Mouse (Mus musculus): ENCODE measurements at regions not wholly inside any gene's neighbourhood (a gene's known extent, or its start where the extent isn't known, plus 50 kb on each side); places are given as distances from the start of the nearest gene placed in this dataset.
A peak's percentile ranks its signal among the peaks of the same experiment; 100 is the strongest.

DNA sequence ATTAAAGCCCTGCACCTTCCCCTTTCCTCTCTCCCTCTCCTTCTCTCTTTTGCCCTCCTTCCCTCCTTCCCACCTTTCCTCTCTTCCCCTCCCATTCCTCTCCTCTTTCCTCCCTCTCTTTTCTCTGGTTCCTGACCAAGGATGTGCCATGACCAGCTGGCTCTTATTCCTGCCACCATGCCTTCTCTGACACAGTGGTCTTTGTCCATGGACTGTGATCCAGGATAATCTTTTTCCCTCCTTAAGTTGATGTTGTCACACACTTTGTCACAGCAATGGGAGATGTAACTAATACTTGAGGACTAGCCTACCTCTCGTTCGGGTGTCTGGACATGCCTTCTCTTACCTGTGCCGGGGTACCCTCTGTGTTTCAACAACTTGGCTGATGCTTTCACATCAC is 86.4 kb downstream of the Anapc4 start:
- no peak for DNase-seq

DNA sequence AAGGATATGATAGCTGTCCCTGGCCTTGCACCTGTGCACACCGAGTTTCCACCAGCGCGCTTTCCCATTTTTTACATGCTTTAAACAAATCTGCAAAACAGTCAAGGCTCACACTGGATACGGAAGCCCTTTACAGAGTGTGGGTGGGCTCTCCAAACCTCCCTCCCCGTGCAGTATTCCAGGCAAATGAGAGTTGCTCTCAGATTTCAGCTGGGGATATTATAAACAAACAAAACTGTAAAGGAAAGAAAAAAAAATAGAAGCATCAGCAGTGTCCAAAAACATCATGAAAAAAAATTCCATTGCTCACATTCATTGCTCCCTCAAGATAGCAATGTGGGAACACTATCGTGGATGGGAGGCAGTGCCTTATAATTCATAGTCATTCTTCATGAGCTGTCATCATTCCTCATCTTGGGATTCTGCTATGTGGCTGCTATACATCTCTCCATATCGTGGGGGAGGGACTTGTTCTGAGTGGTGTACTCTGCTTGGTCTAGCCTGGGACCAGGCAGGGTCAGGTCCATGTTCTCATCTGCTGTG is 87.0 kb downstream of the Anapc4 start:
- no peak for DNase-seq

DNA sequence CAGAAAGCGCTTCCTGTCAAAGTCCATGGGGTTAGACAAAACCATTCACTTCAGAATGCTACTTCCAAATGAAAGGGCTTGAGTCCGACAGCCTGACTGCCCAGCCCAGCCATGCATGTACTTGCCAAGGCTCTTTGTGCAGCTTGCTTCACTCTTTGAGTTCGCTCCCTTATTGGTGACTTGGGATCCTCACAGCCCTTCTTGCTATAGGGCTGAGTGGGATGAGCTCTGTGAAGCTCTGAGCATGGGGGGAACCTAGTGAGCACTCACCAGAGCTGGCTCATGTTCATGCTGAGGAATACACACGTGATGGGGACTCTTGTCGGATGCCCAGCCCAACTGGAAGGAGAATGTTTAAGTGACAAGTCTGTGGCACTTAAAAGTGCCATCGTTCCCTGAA is 91.2 kb downstream of the Anapc4 start:
- DNase-seq, result no peak

DNA sequence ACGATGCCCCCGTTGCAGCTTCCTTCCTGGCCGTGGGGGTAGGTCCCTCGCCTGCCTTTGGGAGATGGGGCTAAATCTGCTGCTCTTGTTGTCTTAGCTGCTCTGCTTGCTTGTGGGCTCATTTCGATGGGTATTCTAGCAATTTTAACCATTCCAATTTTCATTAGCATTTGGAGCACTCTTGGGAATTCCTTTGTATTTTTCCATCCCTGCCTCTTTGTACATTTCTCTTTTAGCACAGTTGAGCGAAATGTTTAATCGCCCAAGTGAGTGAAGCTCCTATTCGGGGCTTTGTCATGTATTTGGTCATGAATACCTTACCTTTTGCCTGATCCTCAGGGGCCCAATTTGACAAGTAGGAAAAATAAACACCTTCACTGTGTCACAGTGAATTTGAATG is 95.9 kb downstream of the Anapc4 start:
- no peak for DNase-seq

DNA sequence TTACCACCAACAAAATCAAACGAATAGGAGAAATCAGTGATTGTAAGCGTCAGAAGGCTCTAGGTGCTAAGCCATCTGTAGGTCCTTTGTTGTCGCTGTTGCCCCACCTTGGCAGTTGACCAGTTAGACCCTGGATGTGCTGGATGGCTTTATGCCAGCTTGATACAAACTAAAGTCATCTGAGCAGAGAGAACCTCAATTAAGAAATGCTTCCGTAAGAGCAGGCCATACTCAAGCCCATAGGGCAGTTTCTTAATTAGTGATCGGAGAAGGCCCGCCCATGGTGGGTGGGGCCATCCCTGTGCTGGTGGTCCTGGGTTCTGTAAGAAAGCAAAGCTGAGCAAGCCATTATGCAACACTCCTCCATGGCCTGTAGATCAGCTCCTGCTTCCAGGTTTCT is 99.5 kb downstream of the Anapc4 start:
- DNase-seq, result no peak

DNA sequence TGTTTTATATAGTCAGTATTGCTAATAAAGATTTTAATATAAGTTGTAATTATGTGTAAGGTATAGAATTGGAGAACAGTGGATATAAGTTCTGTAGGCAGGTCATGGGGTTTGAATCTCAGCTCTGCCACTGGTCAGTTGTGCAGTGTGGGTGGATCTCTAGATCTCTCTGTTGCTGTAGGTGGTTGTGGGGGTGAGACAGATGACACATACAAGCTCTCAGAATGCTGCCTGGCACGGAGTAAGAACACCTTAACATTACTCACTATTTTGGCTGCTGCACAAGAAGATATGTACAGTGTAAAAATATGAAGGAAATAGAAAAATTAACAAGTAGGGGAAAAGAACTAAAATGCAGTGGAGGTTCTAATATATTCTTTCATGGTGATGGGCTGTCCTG is 100.3 kb upstream of the Slc34a2 start:
- DNase-seq, result no peak

DNA sequence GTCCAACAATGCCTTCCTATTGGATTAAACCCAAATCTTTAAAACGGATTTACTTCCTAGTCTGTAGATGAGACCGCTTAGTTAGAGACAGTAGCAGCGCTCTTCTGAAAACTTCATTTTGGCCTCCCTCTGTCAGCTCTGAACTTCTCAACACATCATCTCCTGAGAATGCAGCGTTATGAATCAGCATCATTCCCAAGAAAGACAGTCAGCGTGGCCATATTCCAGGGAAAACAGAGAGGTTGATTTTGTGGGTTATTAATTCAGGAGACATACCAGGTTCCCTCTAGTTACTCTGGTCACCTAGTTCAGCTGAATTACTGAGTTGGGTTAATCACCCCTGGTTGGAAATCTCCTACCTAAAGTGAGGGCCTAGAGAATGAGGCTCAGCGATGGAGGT is 97.9 kb upstream of the Slc34a2 start:
- DNase-seq, result no peak

DNA sequence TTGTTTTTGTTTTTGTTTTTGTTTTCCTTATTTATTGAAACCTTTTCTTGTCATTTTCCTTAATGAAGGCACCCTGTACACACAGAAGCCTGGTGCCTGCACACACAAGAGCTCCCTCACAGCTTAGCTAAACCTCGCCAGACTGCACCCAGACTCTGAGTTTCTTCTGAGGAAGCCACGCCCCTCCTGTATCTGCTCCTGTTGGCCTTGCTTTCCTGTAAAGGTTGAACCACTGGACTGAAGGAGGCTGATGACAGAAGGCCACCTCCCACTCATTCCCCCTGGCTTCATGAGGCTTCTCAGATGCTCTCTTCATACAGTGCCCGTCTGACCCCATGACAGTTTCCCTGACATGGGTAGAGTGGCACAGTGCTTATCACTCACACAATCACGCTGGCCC is 97.2 kb upstream of the Slc34a2 start:
- no peak for DNase-seq

DNA sequence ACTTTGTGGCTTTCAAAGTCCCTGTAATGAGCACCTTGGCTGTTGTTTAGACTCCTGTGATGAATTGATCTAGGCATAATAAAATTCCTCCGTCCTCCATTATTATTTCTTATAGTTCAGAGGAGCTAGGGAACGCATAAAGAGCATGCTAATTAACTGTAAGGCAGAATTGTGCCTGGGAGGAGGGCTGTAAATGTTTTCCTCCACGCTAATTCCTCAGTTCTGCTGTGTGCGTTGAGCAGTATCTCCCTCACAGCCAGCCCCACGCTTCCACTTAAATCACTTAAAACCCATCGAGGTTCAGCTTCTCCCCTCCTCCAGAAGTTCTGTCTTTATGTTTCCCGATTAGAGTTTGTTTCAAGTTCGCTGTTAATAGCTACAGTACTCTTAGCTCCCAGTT is 84.0 kb upstream of the Slc34a2 start:
- DNase-seq, result no peak

DNA sequence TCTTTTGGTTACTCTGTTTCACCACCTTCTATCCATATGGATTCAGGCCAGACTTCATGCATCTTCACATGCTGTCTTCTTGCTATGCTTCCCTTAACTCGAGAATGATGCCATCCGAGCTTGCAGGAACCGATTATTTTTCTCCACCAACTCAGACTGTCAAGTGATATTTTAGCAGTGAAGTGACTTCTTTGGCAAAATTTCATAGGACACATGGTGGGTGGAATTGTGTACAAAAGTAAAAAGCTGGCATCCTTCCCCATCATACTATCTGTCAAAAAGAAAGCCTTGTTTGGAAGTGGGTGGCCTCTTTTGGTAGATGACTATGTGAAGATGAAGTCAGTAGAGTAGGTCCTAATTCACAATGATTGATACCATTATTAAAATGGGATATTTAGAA is 83.2 kb upstream of the Slc34a2 start:
- no peak for DNase-seq

DNA sequence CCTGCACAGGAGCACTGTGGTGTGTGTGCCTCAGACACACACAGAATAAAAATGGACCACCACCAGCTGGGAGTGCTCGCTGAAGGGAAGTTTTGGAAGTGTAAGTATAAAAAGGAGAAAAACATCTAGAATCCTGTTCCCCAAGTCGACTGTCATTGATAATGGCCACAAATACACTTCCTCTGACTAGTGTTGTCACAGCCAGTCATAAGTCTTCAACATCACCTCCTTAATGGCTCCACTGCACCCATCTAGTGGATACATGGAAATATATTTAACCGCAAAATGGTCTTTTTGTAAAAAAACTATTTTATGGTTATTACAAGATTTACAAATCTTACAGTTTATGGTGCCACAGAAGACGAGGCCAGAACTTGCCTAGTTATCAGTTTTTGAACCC is 73.7 kb upstream of the Slc34a2 start:
- no peak for DNase-seq

DNA sequence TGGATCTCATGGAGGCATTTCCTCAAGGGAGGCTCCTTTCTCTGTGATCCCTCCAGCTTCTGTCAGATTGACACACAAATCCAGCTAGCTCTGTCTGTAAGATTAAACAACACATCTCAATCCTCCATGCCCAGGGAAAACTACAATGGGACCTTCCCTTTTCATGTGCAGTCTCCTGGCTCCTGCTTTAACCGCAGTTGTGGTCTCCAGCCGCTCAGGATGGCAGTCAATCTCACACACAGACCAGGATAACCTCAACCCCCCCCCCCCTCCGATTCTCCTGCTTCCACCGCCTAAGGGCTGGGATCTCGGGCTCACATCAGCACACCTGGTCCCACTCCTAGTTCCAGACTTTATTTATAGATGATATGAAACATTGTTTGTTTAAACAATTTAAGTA is 66.1 kb upstream of the Slc34a2 start:
- no peak for DNase-seq

DNA sequence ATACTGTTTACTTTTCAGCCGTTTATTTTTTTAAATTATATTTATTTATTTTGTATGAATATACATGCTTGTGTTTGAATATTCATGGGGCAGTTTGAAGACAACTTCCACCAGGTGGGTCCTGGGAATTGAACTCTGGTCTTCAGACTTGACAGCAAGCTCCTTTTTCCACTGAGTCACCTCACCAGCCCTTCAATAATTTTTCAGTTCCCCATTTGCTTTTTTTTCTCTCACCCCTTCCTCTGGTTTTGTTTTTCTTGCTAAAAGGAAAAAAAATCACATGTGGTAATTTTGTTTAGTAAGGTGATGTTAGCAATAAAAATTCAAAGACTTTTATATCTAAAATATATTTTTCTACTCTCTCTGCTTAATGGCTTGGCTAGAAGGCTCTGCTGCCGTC is 64.9 kb upstream of the Slc34a2 start:
- DNase-seq, result no peak

DNA sequence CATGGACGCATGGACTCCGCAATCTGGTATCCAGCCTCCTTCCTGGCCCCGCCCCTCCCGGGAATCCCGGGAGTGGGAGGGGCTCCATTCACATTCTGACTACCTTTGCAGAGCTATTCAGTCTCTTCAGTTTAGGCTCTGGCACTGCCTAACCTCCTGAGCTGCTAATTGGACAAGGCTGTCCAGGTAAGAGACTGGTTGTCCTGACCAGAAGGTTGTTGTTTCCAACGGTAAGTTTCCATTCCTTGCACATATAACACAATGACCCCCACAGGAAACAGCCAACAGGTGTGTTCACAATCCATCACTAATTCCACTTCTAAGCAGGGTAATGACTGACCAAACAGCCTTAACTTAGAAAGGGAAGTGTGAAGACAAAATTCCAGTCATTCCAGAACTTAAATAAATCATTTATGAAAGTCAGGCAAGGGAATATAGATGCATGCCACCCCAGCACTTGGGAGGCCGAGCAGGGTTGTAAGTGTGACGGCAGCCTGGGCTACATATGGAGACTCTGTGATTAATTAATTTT is 62.3 kb upstream of the Slc34a2 start:
- DNase-seq, result peak; percentile 55

DNA sequence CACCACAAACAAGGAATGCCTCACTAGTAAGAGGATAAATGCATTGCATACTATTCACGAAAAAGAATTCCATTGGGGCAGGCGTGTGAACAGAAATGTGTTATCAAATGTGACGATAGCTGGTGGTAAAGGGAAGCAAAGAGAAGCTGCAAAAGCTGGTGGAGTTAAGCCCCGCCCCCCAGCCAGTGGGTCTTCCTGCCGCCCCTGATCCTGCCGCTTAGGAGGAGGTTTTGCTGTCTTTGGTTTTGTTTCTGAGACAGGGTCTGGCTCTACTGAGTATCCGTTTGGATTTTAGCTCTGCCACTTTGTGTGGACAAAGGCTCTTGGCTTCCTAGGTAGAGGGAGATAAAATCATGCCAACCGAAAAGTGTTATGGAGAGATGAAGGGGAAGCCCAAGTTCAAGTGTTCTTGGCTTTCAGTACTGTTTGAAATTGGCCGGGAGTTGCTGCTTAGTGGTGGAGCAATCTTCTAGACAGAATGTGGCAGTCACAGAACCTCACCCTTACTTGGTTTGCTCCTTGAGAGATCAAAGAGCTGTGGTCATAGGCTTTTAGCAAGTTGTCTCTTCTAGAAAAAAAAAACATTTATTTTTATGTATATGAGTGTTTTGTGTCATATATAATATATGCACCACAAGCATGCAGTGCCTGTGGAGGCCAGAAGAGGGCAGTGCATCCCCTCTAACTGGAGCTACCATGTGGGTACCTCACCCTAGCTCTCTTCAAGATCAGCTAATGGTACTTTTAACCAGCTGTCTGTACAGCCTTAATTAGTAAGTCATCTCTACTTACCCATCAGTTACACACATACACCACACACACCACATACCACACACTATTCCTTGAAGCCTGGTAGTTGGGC is 59.8 kb upstream of the Slc34a2 start:
- peak; percentile 31 for DNase-seq

DNA sequence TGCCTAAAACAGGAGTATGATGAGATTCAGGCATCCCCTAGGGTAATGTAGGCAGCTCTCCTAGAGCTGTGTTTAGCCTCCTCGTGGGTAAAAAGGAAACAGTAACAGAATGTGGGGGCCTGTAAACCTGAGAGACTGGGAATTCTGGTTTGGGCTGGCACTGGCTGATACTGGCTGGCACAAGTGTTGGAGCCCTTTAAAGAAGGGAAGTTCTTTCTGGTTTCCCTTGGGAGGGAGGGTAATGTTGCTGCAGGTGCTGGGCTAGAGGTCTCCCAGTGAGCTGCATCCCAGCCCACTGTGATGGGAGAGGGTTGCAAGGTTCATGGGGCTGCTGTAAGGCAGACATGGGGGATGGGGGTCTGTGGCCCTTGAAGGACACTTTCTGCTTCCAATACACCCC is 58.4 kb upstream of the Slc34a2 start:
- peak; percentile 54 for DNase-seq

DNA sequence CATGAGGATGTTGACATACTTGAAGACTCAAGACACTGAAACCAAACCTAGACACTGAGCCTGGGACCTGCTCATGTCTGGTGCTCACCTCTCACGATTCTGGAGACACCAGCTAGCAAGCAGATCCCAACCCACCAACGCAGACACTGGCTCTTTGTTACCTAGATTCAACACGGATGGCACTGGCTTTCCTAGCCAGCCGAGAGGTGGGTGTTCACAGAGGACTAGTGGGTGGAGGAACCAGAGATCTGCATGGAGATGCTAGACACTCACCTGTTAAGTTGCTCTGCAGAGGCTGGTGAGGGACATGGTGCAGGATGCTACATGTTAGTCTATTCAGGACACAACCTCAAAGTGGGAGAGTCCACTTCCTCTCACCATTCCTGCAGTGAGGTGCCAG is 55.8 kb upstream of the Slc34a2 start:
- no peak for DNase-seq

DNA sequence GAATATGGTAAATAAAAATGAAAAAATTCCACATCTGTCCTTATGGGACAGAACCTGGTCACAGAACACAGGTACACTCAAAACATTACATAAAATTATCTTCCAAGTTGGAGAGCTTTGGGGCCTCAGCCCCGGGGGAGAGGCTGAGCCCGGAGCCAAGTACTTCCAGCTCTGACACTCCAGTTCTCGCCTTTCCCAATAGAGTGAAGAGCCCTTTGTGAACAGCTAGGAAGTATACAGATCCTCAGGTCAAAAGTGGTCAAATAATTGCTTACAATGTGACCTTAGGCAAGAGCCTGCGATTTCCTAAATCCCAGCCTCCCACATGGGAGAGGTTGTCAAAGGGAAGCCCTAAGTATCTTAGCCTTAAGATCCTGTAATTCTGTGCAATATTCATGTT is 55.1 kb upstream of the Slc34a2 start:
- DNase-seq, result no peak

All from kidney, postnatal 10 days (tissue).